Mouse (Mus musculus) testis, postnatal 10 days (tissue): ENCODE results near the gene Syt14.

Source experiments
- DNase-seq: peaks from one replicate; pipeline ENCODE4 v3.0.0; 2021; ENCODE audit warnings: low spot score

Gene Syt14

DNA sequence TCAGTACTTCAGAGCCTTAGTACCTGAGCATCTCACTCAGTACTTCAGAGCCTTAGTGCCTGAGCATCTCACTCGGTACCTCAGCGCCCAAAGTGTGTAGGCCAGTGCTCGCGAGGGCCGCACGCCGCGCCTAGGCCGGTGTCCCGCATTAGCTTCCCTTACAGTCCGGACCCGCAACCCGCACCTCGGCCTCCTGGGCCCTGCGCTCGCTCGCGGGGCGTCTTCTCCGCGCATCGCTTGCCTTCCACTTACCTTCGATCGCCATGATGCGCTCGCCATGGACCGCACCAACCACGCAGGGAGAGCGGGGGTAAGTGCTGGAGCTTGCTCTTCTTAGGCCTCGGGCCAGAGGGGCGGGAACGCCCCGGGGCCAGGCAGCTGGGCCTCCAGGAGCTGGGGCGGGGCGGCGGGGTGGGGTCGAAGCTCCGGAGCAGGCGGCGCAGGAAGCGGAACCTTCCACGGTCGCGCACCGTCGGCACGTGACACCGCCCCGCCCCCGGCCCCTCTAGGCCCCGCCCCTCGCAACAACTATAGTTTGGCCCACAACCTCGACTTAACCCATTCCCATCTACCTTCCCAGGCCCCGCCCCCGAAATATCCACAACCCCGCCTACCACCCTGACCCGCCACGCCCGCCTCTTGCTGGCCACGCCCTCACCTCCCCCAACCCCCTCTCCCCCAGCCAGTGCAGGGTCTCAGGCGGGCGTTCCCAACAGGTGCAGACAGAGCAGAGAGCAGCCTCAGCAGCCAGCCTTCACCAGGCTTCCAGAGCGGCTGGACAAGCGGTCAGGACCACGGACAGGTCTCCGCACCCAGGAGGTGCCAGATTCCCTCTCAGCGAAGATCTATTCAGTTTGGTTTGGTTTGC is at the start of gene Syt14:
Gene Syt14, minus strand, starts transcription at position 405 of the 868 bp plus-strand sequence.
- DNase-seq = peak; percentile 89

DNA sequence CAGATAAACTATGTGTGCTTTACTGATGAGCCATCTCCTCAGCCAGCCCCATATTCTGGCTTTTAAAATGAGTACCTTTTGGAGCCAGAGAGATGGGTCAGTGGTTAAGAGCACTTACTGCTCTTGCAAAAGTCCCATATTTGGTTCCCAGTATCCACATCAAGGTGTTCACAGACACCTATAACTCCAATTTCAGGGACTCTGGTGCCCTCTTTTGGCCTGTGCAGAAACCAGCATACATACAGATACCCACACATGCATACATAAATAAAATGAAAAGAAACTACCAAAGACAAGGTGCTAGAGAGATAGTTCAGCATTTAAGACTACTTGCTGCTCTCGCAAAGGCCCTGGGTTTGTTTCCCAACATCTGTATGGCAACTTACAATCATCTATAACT is 48.4 kb upstream of the Syt14 start:
- DNase-seq = no peak

- no peak for DNase-seq
Measured at GRCm38 (mm10) chr1:193083051-193083450, 47.5 kb upstream of the Syt14 start.

DNA sequence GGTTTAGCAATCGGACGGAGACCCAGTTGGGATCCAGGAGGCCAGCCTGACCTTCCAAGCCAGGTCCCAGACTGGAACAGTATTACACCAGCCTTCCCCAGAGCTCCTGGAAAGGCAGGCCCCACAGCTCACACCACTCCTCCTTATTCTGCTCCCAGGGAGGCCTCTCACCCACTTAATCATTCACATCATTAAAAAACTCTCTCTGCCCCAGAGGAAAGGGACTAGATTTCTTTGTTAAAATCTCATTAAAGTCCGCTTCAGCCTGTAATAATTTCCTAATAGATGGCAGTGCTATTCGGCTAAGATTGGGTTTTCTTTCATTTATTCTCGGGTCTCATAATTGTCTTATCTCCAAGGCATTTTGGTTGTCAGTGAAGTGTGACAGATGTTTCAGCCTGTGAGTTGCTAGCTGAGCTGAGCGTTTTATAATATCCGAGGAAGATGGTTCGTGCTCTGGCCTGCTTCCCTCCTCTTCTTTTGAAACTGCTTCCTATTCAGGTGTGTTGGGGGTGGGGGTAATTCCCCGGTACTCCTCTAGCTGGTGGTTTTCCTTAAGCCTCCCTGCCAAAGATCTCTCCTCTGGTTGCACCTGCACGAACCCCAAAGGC is 46.8 kb upstream of the Syt14 start:
- DNase-seq = no peak

DNA sequence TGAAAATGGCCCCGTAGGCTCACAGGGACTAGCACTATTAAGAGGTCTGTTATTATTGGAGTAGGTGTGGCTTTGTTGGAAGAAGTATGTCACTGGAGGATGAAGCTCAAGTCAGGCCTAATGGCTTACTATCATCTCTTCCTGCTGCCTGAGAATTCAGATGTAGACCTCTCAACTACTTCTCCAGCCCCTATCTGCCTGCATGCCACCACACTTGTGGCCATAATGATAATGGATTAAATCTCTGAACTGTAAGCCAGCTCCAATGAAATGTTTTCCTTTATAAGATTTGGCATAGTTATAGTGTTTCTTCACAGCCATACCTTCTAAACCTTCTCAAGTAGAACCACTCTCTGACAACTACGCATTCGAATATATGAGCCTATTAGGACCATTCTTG is 27.0 kb upstream of the Syt14 start:
- DNase-seq = no peak

DNA sequence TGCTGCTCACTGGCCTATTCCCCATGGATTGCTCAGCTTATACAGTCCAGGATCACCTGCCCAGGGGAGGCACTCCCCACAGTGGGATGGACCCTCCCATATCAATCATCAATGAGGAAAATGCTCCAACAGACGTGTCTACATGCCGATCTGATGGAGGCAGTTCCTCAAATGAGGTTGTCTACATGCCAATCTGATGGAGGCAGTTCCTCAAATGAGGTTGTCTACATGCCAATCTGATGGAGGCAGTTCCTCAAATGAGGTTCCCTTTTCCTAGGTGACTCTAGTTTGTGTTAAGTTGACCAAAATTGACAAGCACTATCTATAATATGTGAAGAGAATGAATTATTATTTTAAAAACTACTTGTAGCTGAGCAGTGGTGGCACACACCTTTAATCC is 24.6 kb upstream of the Syt14 start:
- DNase-seq = no peak

DNA sequence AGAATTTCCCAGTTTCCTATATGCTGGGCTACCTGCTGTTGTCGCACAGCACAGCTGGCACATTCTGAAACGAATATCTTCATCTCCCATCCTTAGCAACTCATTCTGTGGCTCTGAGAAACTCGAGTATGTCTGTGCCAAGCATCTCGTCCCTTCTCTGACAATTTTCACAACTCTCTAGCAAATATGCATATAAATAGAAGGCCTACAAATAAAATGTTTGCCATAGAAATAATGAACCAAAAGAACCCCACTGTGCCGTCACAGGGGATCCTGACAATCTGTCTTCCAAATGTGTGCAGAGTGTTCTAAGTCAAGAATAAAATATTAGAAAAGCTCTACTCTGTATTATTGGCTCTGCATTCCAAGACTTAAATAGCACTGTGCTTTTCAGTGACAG is 24.0 kb upstream of the Syt14 start:
- DNase-seq = no peak

DNA sequence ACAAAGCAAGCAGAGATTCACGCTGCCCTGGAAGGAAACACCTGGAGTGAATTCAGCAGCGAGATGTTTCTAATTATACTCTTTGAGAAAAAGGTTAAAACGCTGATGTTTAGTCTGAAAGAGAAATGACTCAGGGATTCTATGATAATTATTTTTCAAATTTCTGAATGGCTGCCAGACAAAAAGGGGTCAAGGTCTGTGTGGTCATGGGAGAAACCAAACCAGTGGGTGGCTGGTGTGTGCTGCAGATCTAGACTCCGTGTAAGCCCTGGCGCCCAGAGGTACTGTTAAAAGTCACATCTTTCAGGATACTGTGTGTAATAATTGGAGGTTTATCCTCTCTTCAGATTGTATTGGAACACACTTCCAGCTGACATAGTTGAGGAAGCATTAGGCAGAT is 18.8 kb upstream of the Syt14 start:
- no peak for DNase-seq

GRCm38 (mm10) chr1:193053065-193053464 is 17.5 kb upstream of the Syt14 start:
- DNase-seq = no peak

DNA sequence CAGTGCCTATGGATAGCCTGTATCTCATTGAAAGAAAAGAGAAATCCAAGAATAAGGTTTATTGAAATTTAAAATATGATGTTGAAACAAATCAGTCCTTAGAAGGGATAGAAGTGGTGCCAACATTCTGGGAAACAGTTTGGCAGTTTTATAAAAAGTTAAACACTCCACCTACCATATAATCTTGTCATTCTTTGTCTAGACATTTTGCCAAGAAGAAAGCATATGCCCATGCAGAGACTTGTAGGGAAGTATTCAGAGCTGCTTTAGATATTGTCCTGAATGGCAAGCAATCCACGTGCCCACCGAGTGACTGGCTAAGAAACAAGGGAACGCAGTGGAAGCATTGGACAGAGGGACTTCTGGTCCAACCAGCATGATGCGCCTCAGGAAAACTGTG is 12.0 kb upstream of the Syt14 start:
- DNase-seq = no peak

- DNase-seq = no peak
Measured at GRCm38 (mm10) chr1:193042760-193043295, 7.3 kb upstream of the Syt14 start.

- no peak for DNase-seq
Measured at GRCm38 (mm10) chr1:193034951-193035370, 614 bp downstream of the Syt14 start.

DNA sequence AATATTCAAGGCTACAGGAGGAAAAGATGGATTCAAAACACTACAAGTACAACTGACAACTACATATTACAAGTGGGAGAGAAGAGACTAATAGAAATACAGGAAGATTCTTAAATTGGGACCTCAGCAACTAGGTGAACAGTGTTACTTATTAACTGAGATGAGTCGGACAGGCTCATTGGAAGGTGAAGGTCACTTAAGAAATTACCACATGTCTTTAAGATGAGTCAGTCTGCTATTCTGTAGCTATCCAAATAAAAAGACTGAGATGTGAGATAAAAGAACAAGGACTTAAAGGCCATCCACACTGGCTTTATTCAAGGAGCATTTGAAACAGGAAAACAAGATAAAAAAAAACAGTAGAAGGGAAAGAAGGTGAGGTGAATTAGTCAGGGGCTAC is 11.3 kb downstream of the Syt14 start:
- DNase-seq = no peak

DNA sequence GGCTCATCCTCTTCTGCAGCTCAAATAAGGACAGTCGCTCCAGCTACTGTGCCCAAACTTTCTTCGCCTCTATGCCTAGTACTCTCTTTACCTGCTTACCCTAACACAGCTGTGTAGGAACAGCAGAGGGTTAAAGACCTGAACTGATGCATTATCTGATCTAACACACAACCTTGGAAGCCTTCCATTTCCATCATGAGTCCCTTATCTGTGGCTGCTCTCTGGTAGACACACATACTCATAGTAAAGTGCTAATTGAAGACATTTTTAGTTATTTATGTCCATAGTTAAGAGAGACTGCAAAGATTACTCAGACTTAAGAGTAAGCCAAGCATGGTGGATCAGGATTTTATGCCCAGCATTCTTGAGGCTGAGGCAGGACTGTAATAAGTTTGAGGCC is 23.2 kb downstream of the Syt14 start:
- DNase-seq = no peak

DNA sequence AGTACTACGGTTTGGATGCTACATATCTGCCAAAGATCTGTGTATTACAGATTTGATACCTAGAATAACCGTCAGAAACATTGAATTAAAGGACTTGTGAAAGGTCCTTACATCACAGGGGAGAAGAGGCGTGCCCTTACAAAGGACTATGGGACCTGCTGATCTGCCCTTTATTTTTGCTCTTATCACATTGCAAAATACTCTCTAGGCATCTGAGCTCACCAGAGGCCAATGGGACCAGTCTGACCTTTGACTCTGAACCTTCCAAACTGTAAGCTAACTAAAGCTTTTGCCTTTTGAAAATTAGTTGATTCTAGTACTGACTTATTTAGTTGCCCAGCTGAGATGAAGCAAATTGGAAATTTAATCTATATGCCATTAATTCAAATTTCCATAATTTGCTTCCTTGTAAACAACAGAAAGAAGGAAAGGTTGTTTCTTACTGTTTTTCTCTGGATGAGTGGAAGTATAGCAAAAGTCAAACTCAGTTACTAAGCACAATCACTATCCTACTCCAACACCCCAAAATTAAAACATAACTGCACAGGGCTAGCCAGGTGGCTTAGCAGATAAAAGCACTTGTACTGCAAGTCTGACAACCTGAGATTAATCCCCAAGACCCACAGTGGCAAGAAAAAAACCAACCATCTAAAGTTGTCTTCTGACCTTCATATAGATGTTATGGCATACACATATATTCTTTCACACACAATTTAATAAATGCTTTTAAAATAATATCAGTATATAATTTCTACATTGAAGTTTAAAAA is 24.4 kb downstream of the Syt14 start:
- no peak for DNase-seq

GRCm38 (mm10) chr1:193004581-193004980 is 31.0 kb downstream of the Syt14 start:
- no peak for DNase-seq

DNA sequence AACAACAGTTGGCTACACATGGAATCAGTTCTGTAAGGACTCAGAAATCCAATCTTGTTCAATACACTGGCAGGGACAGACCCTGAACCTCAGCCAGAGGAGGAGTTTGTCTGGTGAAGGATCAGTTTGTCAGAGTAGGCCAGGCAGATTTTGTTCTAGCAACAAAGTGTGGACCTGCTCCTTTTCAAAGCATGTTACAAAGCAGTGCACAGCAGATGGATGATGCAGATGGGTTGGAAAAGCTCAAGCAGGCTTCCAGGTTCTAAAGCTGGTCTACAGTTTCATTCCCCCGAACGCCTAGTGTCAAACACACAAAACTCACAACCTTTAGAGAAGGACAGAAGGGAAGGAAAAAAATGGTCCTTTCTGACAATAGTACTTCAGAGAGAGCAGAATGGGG is 31.6 kb downstream of the Syt14 start:
- DNase-seq = no peak

- DNase-seq = no peak
Measured at GRCm38 (mm10) chr1:193002307-193002706, 33.3 kb downstream of the Syt14 start.

DNA sequence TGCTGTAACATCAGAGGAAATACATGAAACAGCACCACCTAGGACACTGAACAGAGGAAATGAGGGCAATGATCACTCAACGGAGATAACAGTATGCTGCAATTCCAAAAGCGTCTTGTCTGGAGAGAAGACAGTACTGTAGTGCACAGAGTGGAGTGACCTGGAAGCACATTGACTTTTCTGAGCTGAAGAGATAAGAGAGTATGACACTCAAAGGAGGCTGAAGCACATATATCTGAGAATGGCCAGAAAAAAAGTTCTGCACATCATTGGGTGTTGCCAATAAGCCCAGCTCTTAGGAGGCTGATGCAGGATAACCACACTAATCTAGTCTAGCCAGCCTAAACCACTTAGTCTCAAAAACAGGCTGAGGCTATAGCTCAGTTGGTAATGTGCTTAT is 34.0 kb downstream of the Syt14 start:
- no peak for DNase-seq

DNA sequence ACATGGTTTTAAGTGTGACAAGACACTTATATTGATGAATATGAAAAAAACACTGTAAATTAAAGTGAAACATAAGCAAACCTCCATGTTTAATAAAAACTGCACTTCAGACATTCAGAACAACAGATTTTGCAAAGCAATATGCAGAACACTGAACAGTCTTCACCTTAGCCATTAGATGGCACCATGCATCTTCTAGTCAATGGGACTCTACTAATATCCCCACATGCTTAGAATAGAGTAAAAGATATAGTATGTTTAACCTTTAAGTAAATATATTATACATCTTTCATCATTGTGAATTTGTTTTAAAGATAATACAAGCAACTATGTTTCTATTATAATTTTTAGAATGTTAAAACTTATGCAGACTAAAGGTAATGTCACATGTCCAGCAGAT is 34.7 kb downstream of the Syt14 start:
- no peak for DNase-seq

- no peak for DNase-seq
Measured at GRCm38 (mm10) chr1:192994179-192994873, 41.2 kb downstream of the Syt14 start.

DNA sequence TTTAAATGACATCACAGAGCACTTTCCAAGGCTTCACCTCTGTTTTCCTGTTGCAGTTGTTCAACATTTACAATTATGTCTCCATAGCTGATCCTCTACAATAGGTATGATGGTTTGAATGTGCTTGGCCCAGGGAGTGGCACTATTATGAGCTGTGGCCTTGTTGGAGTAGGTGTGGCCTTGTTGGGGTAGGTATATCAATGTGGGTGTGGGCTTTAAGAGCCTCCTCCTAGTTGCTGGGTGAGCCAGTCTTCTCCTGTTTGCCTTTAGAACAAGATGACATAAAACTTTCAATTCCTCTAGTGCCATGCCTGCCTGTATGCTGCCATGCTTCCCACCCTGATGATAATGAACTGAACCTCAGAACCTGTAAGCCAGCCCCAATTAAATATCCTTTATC is 42.1 kb downstream of the Syt14 start:
- no peak for DNase-seq
